Mouse (Mus musculus) spleen, adult 18-20 months (tissue): ENCODE data around the gene Ddx19b.
"Not testable (repeated sequence)": the region's sequence is repeated elsewhere in the genome, so short reads cannot be mapped to it uniquely, and the experiment has no call there.

Experiments
- DNase-seq, 2 experiments: peaks; one replicate each; pipeline ENCODE4 v3.0.0; 2022; ENCODE audit warnings: mixed read lengths in 2 of 2

The Ddx19b gene

DNA sequence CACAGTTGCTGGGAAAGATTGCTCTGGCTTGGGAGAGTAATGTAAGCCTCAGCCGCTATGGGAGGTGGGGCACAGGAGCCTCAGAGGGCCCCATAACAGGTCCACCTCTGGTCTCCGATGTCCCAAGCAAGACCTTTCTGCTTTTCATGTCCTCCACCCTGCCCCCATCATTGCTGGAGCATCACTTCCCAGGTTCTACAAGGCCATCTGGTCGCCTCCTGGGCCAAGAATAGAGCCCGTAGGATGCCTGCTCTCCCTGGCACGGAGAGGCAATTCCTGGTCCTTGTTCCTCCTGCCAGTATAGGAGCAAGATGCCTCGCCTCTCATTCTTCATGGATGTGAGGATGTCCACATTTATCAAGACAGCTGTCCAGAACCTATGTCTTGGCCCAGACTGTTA, 71.6 kb downstream of the Ddx19b start:
- DNase-seq, result no peak

DNA sequence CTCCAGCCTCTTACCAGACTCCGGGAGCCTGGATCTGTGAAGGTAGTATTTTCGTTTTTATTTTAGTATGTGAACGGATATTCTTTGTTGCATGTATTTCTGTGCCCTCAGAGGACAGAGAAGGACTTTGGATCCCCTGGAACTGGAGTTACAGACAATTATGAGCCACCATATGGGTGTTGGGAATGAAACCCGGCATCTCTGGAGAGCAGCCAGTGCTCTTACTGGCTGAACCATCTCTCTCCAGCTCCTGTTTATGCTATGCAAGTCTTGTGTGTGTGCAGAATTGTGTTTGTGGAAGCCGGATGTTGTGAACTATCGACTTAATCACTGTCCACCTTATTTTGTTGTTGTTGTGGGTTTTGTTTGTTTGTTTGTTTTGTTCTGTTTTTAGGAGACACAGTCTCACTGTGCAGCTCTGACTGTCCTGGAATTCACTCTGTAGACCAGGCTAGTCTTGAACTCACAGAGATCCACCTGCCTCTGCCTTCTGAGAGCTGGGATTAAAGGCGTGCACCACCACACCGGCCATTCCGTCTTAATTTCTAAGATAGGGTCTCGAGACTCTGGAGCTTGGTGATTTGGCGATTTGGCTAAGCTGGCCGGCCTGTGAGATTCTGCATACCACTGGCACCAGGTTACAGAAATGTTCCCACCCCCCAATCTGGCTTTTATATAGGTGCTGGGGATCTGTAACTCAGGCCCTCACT, 72.3 kb downstream of the Ddx19b start:
- DNase-seq, result no peak

DNA sequence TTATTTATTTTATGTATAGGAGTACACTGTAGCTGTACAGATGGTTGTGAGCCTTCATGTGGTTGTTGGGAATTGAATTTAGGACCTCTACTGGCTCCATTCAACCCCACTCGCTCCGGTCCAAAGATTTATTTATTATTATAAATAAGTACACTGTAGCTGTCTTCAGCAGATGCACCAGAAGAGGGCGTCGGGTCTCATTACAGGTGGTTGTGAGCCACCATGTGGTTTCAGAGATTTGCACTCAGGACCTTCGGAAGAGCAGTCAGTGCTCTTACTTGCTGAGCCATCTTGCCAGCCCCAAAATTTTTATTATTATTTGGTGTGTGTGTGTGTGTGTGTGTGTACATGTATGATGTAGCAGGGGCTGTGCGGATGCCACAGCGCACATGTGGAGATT, 73.0 kb downstream of the Ddx19b start:
- not testable (repeated sequence) for DNase-seq

DNA sequence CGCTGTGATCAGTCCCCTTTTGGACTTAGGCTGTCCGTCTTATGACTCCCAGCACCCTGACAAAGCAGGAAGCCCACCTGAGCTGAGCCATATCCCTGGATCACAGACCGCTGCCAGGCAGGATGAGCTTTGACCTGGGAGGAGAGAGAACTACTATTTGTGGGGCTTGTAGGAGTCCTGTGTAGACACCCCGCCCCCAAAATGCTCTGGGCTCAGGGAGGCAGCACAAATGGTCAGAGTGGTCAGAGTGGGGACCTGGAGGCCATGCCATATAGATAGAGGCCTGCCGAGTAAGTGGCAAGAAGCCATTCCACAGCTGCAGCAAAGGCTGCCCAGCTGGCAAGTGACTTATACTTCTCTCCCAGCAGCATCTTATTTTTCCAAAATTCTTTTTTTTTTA, 73.4 kb downstream of the Ddx19b start:
- no peak for DNase-seq

DNA sequence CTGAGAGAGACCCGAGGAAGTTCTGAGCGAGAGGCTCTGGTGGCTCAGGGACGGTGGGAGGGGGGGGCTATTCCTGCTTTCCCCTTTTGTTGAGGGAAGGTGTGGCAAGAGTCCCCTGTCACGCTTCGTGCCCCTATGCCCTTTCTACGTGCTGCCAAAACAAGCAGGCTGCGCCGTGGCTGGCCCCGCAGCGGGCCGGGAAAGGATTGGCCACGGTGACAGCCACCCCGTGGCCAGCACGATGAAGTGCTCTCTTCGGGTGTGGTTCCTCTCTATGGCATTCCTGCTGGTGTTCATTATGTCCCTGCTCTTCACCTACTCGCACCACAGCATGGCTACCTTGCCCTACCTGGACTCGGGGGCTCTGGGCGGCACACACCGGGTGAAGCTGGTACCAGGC, 74.1 kb downstream of the Ddx19b start:
- no peak for DNase-seq

DNA sequence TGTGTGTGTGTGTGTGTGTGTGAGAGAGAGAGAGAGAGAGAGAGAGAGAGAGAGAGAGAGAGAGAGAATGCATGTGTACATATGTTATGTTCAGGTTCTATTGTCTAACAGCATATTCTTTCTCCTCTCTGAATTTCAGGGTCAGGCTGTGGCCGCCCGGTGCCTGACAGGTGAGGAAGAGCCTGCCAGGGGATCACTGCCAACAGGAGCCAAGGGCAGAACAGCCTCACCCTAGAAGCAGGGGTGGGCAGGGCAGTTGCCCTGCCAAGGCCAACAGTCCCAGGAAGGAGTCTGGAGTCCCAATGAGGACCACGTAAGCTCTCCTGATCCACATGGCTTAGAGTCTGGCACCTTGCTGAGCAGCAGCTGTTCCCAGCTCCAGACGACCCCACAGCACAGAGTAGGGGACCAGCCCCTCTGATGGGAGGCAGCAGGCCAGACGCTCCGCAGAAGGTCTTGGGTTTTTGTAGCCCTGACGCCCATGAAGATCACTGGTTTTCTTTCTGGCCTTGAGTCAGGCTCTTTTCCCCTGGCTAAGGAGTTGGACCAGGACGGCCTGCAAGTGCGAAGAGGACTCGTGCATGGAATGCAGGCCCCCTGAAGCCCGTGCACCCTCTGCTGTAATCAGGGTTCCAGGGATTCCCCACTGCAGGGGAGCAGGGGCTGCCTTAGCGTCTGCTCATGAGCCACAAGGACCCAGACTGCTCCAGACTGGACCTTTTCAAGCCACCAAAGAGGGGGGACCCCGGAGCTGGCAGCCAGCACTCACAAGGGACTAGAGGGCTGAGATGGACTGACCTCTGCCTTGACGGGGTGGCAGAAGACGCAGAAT, 74.7 kb downstream of the Ddx19b start:
- no peak for DNase-seq

DNA sequence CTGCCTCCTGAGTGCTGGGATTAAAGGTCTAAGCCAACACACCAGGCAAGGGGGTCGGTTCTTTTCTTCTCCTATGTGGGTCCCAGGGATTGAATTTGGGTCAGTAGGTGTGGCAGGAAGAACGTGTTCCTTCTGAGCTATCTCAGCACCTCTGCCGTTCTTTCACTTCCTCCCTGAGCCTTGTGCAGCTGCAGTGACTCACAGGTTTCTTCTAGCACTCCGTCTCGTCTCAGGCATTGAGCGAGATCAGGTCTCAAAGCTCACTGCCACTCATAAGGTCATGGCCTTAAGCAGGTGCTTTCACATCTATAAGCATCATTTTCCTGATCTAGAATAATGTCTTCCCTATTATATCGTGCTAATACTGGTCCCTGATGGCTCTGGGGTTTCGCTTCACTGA, 76.8 kb downstream of the Ddx19b start:
- DNase-seq, result peak; percentile 33 to 41
